Mouse (Mus musculus): Measurements from ENCODE around the gene Carnmt1. TPM values are rescaled to one million over a fixed set of nuclear protein-coding genes. Genes with fewer than 3 reads are reported as not detected.
A peak's percentile ranks its signal among the peaks of the same experiment; 100 is the strongest.

Carnmt1 gene
- polyA plus RNA-seq, 2 experiments: 7.7 to 23.0 TPM

GRCm38 (mm10) chr19:18641001-18641400, 29.6 kb upstream of the Carnmt1 start:
- Histone ChIP-seq H3K27ac (no peak overlapping the region), H3K9me3 (ENCODE audit: control insufficient read depth, low read length) (no peaks in the 10 kb centered on the region), H3K4me1 (replicated peaks; ENCODE audit: control insufficient read depth in 2 of 2, insufficient read depth in 2 of 2, low read length in 1 of 2) (peaks cover 21 to 23% of the 10 kb centered on the region in 2 experiments), H3K9ac (replicated peaks) (no peak overlapping the region), H3K36me3 (replicated peaks; ENCODE audit: control insufficient read depth, insufficient read depth, low read depth) (no peaks in the 10 kb centered on the region), H3K4me2 (ENCODE audit: low read depth) (no peak overlapping the region), H3K27me3 (ENCODE audit: control insufficient read depth, insufficient read depth, low read length) (no peaks in the 10 kb centered on the region), H3K4me3 (ENCODE audit: insufficient read depth in 1 of 2, low read depth in 2 of 2, low read length in 2 of 2) (no peak overlapping the region)
- DNase-seq (ENCODE audit: low read depth in 3 of 3, low spot score in 3 of 3) (no peak), ATAC-seq (ENCODE audit: insufficient read depth) (no peak)
- 64% methylated on average over 4 of the region's 4 CpGs for WGBS (ENCODE audit: insufficient replicate concordance)
- TF ChIP-seq EP300 (IDR thresholded peaks at IDR 0.05; ENCODE audit: low read depth): no peak
- no peak for TF ChIP-seq CTCF (IDR thresholded peaks at IDR 0.05; ENCODE audit: low read depth)

- DNase-seq (ENCODE audit: low read depth in 3 of 3, low spot score in 3 of 3) (no peak), ATAC-seq (ENCODE audit: insufficient read depth) (no peak)
- TF ChIP-seq EP300 (IDR thresholded peaks at IDR 0.05; ENCODE audit: low read depth) (no peak), CTCF (IDR thresholded peaks at IDR 0.05; ENCODE audit: low read depth) (no peak)
- Histone ChIP-seq H3K36me3 (replicated peaks; ENCODE audit: control insufficient read depth, insufficient read depth, low read depth) (no peaks in the 10 kb centered on the region), H3K9me3 (ENCODE audit: control insufficient read depth, low read length) (no peaks in the 10 kb centered on the region), H3K27me3 (ENCODE audit: control insufficient read depth, insufficient read depth, low read length) (no peaks in the 10 kb centered on the region), H3K4me1 (replicated peaks; ENCODE audit: control insufficient read depth in 2 of 2, insufficient read depth in 2 of 2, low read length in 1 of 2) (peaks cover 38 to 45% of the 10 kb centered on the region in 2 experiments), H3K4me2 (ENCODE audit: low read depth) (peak overlapping the region; percentile 59), H3K4me3 (ENCODE audit: insufficient read depth in 1 of 2, low read depth in 2 of 2, low read length in 2 of 2) (no peak overlapping the region), H3K9ac (replicated peaks) (no peak overlapping the region), H3K27ac (peak overlapping the region; percentile 90)
- whole genome bisulfite sequencing (ENCODE audit: insufficient replicate concordance): 69% methylated on average over 4 of the region's 4 CpGs
Measured at GRCm38 (mm10) chr19:18643411-18643810, 27.2 kb upstream of the Carnmt1 start.

- no peak for TF ChIP-seq CTCF (IDR thresholded peaks at IDR 0.05; ENCODE audit: low read depth)
- TF ChIP-seq EP300 (IDR thresholded peaks at IDR 0.05; ENCODE audit: low read depth): 0 out of 2 replicates have a peak, but pooled peaks have one; percentile 24
- peak overlapping the region; percentile 90 for H3K27ac ChIP-seq
Measured at GRCm38 (mm10) chr19:18644084-18644483, 26.5 kb upstream of the Carnmt1 start.

GRCm38 (mm10) chr19:18646397-18646796, 24.2 kb upstream of the Carnmt1 start:
- no peak for TF ChIP-seq EP300 (IDR thresholded peaks at IDR 0.05; ENCODE audit: low read depth)
- TF ChIP-seq CTCF (IDR thresholded peaks at IDR 0.05; ENCODE audit: low read depth): no peak
- peak; percentile 30; the same call in 1 of the 2 replicates for ATAC-seq (ENCODE audit: insufficient read depth)
- H3K9me3 ChIP-seq (ENCODE audit: control insufficient read depth, low read length): no peaks in the 10 kb centered on the region
- 27% methylated on average over 3 of the region's 3 CpGs for WGBS (ENCODE audit: insufficient replicate concordance)
- peaks cover 62 to 65% of the 10 kb centered on the region in 2 experiments for H3K4me1 ChIP-seq (replicated peaks; ENCODE audit: control insufficient read depth in 2 of 2, insufficient read depth in 2 of 2, low read length in 1 of 2)
- no peak overlapping the region for H3K4me3 ChIP-seq (ENCODE audit: insufficient read depth in 1 of 2, low read depth in 2 of 2, low read length in 2 of 2)
- DNase-seq (ENCODE audit: low read depth in 3 of 3, low spot score in 3 of 3): no peak
- H3K27ac ChIP-seq: peak overlapping the region; percentile 67
- peak overlapping the region; percentile 35 for H3K4me2 ChIP-seq (ENCODE audit: low read depth)
- no peak overlapping the region; the same call in 1 of the 2 replicates for H3K9ac ChIP-seq (replicated peaks)
- no peaks in the 10 kb centered on the region for H3K36me3 ChIP-seq (replicated peaks; ENCODE audit: control insufficient read depth, insufficient read depth, low read depth)
- no peaks in the 10 kb centered on the region for H3K27me3 ChIP-seq (ENCODE audit: control insufficient read depth, insufficient read depth, low read length)

More at GRCm38 (mm10) chr19:18644084-18644483, 26.5 kb upstream of the Carnmt1 start:
- DNase-seq (ENCODE audit: low read depth in 3 of 3, low spot score in 3 of 3) (peak in 1 of 3 experiments; percentile 84), ATAC-seq (ENCODE audit: insufficient read depth) (peak; percentile 87)
- no peaks in the 10 kb centered on the region for H3K9me3 ChIP-seq (ENCODE audit: control insufficient read depth, low read length)
- WGBS (ENCODE audit: insufficient replicate concordance): 25% methylated on average over 6 of the region's 6 CpGs
- H3K4me1 ChIP-seq (replicated peaks; ENCODE audit: control insufficient read depth in 2 of 2, insufficient read depth in 2 of 2, low read length in 1 of 2): peaks cover 41 to 45% of the 10 kb centered on the region in 2 experiments
- peak overlapping the region; percentile 59 for H3K4me2 ChIP-seq (ENCODE audit: low read depth)
- H3K27me3 ChIP-seq (ENCODE audit: control insufficient read depth, insufficient read depth, low read length): no peaks in the 10 kb centered on the region
- no peaks in the 10 kb centered on the region for H3K36me3 ChIP-seq (replicated peaks; ENCODE audit: control insufficient read depth, insufficient read depth, low read depth)
- no peak overlapping the region for H3K4me3 ChIP-seq (ENCODE audit: insufficient read depth in 1 of 2, low read depth in 2 of 2, low read length in 2 of 2)
- peak overlapping the region; percentile 52; the same call in 1 of the 2 replicates for H3K9ac ChIP-seq (replicated peaks)

- Histone ChIP-seq H3K9ac (replicated peaks) (no peak overlapping the region; the same call in 1 of the 2 replicates), H3K4me2 (ENCODE audit: low read depth) (peak overlapping the region; percentile 35), H3K27ac (peak overlapping the region; percentile 67), H3K27me3 (ENCODE audit: control insufficient read depth, insufficient read depth, low read length) (no peaks in the 10 kb centered on the region), H3K4me1 (replicated peaks; ENCODE audit: control insufficient read depth in 2 of 2, insufficient read depth in 2 of 2, low read length in 1 of 2) (peaks cover 62 to 68% of the 10 kb centered on the region in 2 experiments), H3K4me3 (ENCODE audit: insufficient read depth in 1 of 2, low read depth in 2 of 2, low read length in 2 of 2) (no peak overlapping the region), H3K9me3 (ENCODE audit: control insufficient read depth, low read length) (no peaks in the 10 kb centered on the region), H3K36me3 (replicated peaks; ENCODE audit: control insufficient read depth, insufficient read depth, low read depth) (no peaks in the 10 kb centered on the region)
- DNase-seq (ENCODE audit: low read depth in 3 of 3, low spot score in 3 of 3) (peak; percentile 54 to 70 (median 55)), ATAC-seq (ENCODE audit: insufficient read depth) (peak; percentile 77)
- WGBS (ENCODE audit: insufficient replicate concordance): 14% methylated on average over 5 of the region's 5 CpGs
- TF ChIP-seq EP300 (IDR thresholded peaks at IDR 0.05; ENCODE audit: low read depth): peak; percentile 54
- no peak for TF ChIP-seq CTCF (IDR thresholded peaks at IDR 0.05; ENCODE audit: low read depth)
Measured at GRCm38 (mm10) chr19:18646853-18647420, 23.6 kb upstream of the Carnmt1 start.

All from liver, embryonic 14.5 days (tissue).